Mouse (Mus musculus) MEL (cell line): ENCODE results near the gene Teddm1a.

Source experiments
- CHD2 ChIP-seq: IDR thresholded peaks from 2 replicates; pipeline ENCODE4 v1.6.1; 2011; ENCODE audit warnings: low read length, improper control_type of control experiment
- CTCF ChIP-seq, 3 experiments: IDR thresholded peaks in 2 of 3; conservative IDR thresholded peaks in 1 of 3; 2 replicates each; pipeline ENCODE4 v1.5.1; 2011 to 2012; ENCODE audit warnings: low read length in 3 of 3, low read depth in 2 of 3, mild to moderate bottlenecking in 2 of 3, improper control_type of control experiment in 1 of 3, inconsistent platforms in 1 of 3, mixed read lengths in 1 of 3, moderate library complexity in 1 of 3; ENCODE audit not compliant: control insufficient read depth in 1 of 3, insufficient read depth in 1 of 3, poor library complexity in 1 of 3, severe bottlenecking in 1 of 3
- E2F4 ChIP-seq: IDR thresholded peaks from 2 replicates; pipeline ENCODE4 v1.6.1; 2011; ENCODE audit warnings: low read depth, low read length, improper control_type of control experiment, borderline replicate concordance
- GATA1 ChIP-seq: IDR thresholded peaks from 2 replicates; pipeline ENCODE4 v1.6.1; 2011; ENCODE audit warnings: low read depth, low read length, improper control_type of control experiment
- HCFC1 ChIP-seq: IDR thresholded peaks from 2 replicates; pipeline ENCODE4 v1.6.1; 2012; ENCODE audit warnings: low read depth, mild to moderate bottlenecking, inconsistent platforms, low read length, improper control_type of control experiment, moderate library complexity
- MEF2A ChIP-seq: IDR thresholded peaks from 2 replicates; pipeline ENCODE4 v1.6.1; 2014; ENCODE audit warnings: low read depth, mild to moderate bottlenecking, inconsistent platforms, low read length, improper control_type of control experiment; ENCODE audit not compliant: poor library complexity, insufficient replicate concordance, severe bottlenecking; ENCODE audit errors: extremely low read depth
- NELFE ChIP-seq: IDR thresholded peaks from 2 replicates; pipeline ENCODE4 v1.6.1; 2011; ENCODE audit warnings: low read depth, low read length, improper control_type of control experiment
- NRF1 ChIP-seq: IDR thresholded peaks from 2 replicates; pipeline ENCODE4 v1.6.1; 2014; ENCODE audit warnings: low read depth, mild to moderate bottlenecking, inconsistent platforms, low read length, improper control_type of control experiment, moderate library complexity; ENCODE audit not compliant: poor library complexity, insufficient read depth, severe bottlenecking
- POLR2A ChIP-seq, 2 experiments: IDR thresholded peaks; 2 replicates each; pipeline ENCODE4 v1.6.1; 2011 to 2012; ENCODE audit warnings: low read length in 2 of 2, mild to moderate bottlenecking in 2 of 2, control low read depth in 1 of 2, improper control_type of control experiment in 1 of 2, low read depth in 1 of 2, moderate library complexity in 1 of 2; ENCODE audit not compliant: control insufficient read depth in 1 of 2, insufficient read depth in 1 of 2, poor library complexity in 1 of 2
- POLR2AphosphoS5 ChIP-seq: IDR thresholded peaks from 2 replicates; pipeline ENCODE4 v1.6.1; 2012; ENCODE audit warnings: low read depth, borderline replicate concordance, mild to moderate bottlenecking, inconsistent platforms, low read length, moderate library complexity, mixed read lengths
- RCOR1 ChIP-seq: IDR thresholded peaks from 2 replicates; pipeline ENCODE4 v1.6.1; 2012; ENCODE audit warnings: low read depth, mild to moderate bottlenecking, inconsistent platforms, low read length, improper control_type of control experiment
- TAL1 ChIP-seq: IDR thresholded peaks from 2 replicates; pipeline ENCODE4 v1.6.1; 2012; ENCODE audit warnings: mild to moderate bottlenecking, inconsistent platforms, low read length, moderate library complexity, mixed read lengths

- TF ChIP-seq POLR2A (IDR thresholded peaks at IDR 0.05; ENCODE audit: control insufficient read depth in 1 of 2, insufficient read depth in 1 of 2, low read depth in 1 of 2, low read length in 2 of 2, poor library complexity in 1 of 2) (no peak), CTCF (IDR thresholded peaks at IDR 0.05 in 2 of 3, conservative IDR thresholded peaks at IDR 0.05 in 1 of 3; ENCODE audit: control insufficient read depth in 1 of 3, insufficient read depth in 1 of 3, low read depth in 2 of 3, low read length in 3 of 3, poor library complexity in 1 of 3, severe bottlenecking in 1 of 3) (no peak), MEF2A (no peak), POLR2AphosphoS5 (no peak), GATA1 (no peak), RCOR1 (no peak), E2F4 (no peak), HCFC1 (no peak), NELFE (no peak), CHD2 (no peak), TAL1 (no peak), NRF1 (no peak)
Observed at GRCm38 (mm10) chr1:153908208-153908607, 16.7 kb downstream of the Teddm1a start.
